Mouse (Mus musculus): ENCODE measurements around the gene Apol11a.
"Not testable (repeated sequence)": the region's sequence is repeated elsewhere in the genome, so short reads cannot be mapped to it uniquely, and the experiment has no call there.

DNA sequence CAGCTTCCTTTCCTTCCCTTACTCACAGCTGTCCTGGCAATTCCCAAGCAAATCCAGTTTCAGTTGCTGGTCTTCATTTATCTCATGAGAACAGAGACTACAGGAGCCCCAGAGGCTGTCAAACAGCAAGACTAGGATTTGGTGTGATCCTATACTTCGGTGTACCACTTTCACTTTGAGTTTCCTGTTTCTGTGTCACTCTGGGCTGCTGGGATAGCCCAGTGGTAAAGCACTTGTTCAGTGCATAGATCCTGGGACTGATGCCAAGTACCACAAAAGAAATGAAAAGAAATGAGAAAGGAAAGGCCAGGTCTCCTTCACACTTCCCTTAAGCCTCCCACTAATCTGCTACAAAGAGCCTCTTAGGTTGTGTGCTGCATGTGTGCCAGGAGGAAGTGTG lies 13.4 kb upstream of the Apol11a start:
- not testable (repeated sequence) for TF ChIP-seq TCF12 (IDR thresholded peaks at IDR 0.05; ENCODE audit: insufficient read depth, poor library complexity, severe bottlenecking); POLR2A (IDR thresholded peaks at IDR 0.05; ENCODE audit: insufficient read length, low read depth); MAX (IDR thresholded peaks at IDR 0.05; ENCODE audit: low read depth); TCF3 (IDR thresholded peaks at IDR 0.05; ENCODE audit: insufficient read length, low read depth); USF1 (IDR thresholded peaks at IDR 0.05; ENCODE audit: low read depth)
